Mouse (Mus musculus) testis, adult 2 months (tissue): Measurements from ENCODE around the gene Pde8b.

Experiments
- CTCF ChIP-seq: fragments of 200-500 bp; IDR thresholded peaks from 2 replicates; pipeline ENCODE4 v1.5.1; 2012; ENCODE audit warnings: low read depth, mild to moderate bottlenecking, inconsistent platforms, low read length, moderate library complexity; ENCODE audit not compliant: control insufficient read depth, insufficient read depth, insufficient replicate concordance
- POLR2A ChIP-seq: fragments of 200-500 bp; IDR thresholded peaks from 2 replicates; pipeline ENCODE4 v1.6.1; 2012; ENCODE audit warnings: low read depth, mild to moderate bottlenecking, inconsistent platforms, low read length, moderate library complexity; ENCODE audit not compliant: control insufficient read depth

DNA sequence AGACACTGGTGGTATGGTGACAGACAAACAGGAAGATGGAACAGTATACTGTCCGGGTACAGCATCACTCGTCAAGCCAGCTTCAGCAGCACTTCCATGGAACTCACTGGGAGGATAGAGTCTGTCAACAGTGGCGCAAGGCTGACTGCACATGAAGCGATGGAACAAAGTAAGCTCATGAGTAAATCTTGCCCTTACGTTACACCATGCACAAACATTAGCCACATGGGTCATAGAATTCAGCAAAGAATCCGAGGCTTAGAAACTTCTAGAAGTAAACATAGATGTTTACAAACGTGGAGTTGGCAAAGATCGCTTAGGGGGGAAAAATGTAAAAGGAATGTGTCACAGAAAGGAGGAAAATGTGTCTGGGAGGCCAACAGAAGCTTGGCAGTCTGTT, 14.9 kb downstream of the Pde8b start:
- no peak for TF ChIP-seq POLR2A
- no peak for TF ChIP-seq CTCF
